Comparison of ENCODE assay signal across 20 mouse cellular contexts in genomic region chr14:77162496-77162895, GRCm38 (mm10). TPM values are rescaled to one million over a fixed set of nuclear protein-coding genes. Genes with fewer than 3 reads are reported as not detected.
DNase-seq lines count a peak whose midpoint lies in the region; ATAC-seq and TF ChIP-seq lines count a peak whose summit lies in the region.
"Had no signal": no experiment of that assay in that cellular context is flagged by ENCODE, and none has a peak within 500 bp of the region (broad histone marks: within the 10 kb centered on the region; RNA-seq: fewer than 3 reads in every experiment).

No protein-coding gene starts in this region.

- no peak for TF ChIP-seq CTCF in hindbrain, postnatal 0 days (IDR thresholded peaks at IDR 0.05; ENCODE audit: low read depth)

- no peak overlapping the region for H3K27ac ChIP-seq in forebrain, embryonic 14.5 days (ENCODE audit: low read depth, low read length)
- no peak overlapping the region for H3K27ac ChIP-seq in forebrain, embryonic 12.5 days
- H3K27ac ChIP-seq in hindbrain, postnatal 0 days: no peak overlapping the region
- no peak overlapping the region for H3K27ac ChIP-seq in hindbrain, embryonic 11.5 days (ENCODE audit: low read depth, low read length)
- H3K27ac ChIP-seq: embryonic facial prominence, embryonic 13.5 days; forebrain, embryonic 13.5 days; hindbrain, embryonic 14.5 days had no signal

- H3K4me2 ChIP-seq in forebrain, embryonic 14.5 days (ENCODE audit: low read length): no peak overlapping the region
- H3K4me2 ChIP-seq in forebrain, embryonic 12.5 days: no peak overlapping the region
- no peak overlapping the region for H3K4me2 ChIP-seq in hindbrain, postnatal 0 days (ENCODE audit: low read depth, low read length)
- H3K4me2 ChIP-seq in hindbrain, embryonic 11.5 days (replicated peaks; ENCODE audit: low read depth, low read length): no peak overlapping the region
- H3K4me2 ChIP-seq: embryonic facial prominence, embryonic 13.5 days; forebrain, embryonic 13.5 days; hindbrain, embryonic 14.5 days had no signal

- no peaks in the 10 kb centered on the region for H3K36me3 ChIP-seq in forebrain, embryonic 14.5 days (ENCODE audit: control insufficient read depth, insufficient read depth, low read length)
- peaks cover 2% of the 10 kb centered on the region; the same call in 1 of the 2 replicates for H3K36me3 ChIP-seq in forebrain, embryonic 12.5 days (replicated peaks)
- no peaks in the 10 kb centered on the region for H3K36me3 ChIP-seq in hindbrain, postnatal 0 days (ENCODE audit: insufficient read depth, low read length)
- no peaks in the 10 kb centered on the region for H3K36me3 ChIP-seq in hindbrain, embryonic 11.5 days (ENCODE audit: control insufficient read depth, insufficient read depth, low read length)
- H3K36me3 ChIP-seq: embryonic facial prominence, embryonic 13.5 days had no signal

- ATAC-seq in forebrain, embryonic 14.5 days: no peak
- no peak for ATAC-seq in forebrain, embryonic 12.5 days (ENCODE audit: low FRiP score)
- ATAC-seq in hindbrain, postnatal 0 days: no peak
- ATAC-seq in hindbrain, embryonic 11.5 days (ENCODE audit: low FRiP score): no peak
- ATAC-seq: activated CD4-positive, CD25-positive, alpha-beta regulatory T cell, adult 4 months; forebrain, embryonic 13.5 days; intestine, embryonic 16.5 days had no signal

- H3K9me3 ChIP-seq in forebrain, embryonic 14.5 days (replicated peaks; ENCODE audit: control insufficient read depth, low read length): no peaks in the 10 kb centered on the region
- no peaks in the 10 kb centered on the region for H3K9me3 ChIP-seq in forebrain, embryonic 12.5 days
- no peaks in the 10 kb centered on the region for H3K9me3 ChIP-seq in hindbrain, postnatal 0 days (ENCODE audit: low read length)
- H3K9me3 ChIP-seq in hindbrain, embryonic 11.5 days (ENCODE audit: control insufficient read depth, low read length): no peaks in the 10 kb centered on the region
- H3K9me3 ChIP-seq: embryonic facial prominence, embryonic 13.5 days; forebrain, embryonic 13.5 days had no signal

- 0 out of 2 replicates have a peak, but pooled peaks cover 3% of the 10 kb centered on the region for H3K4me1 ChIP-seq in forebrain, embryonic 14.5 days (ENCODE audit: control insufficient read depth, insufficient read depth, low read length)
- peaks cover 28% of the 10 kb centered on the region for H3K4me1 ChIP-seq in forebrain, embryonic 12.5 days
- H3K4me1 ChIP-seq in hindbrain, postnatal 0 days (ENCODE audit: insufficient read depth, low read length): peaks cover 3% of the 10 kb centered on the region
- no peaks in the 10 kb centered on the region for H3K4me1 ChIP-seq in hindbrain, embryonic 11.5 days (replicated peaks; ENCODE audit: control insufficient read depth, insufficient read depth, low read length)

- WGBS in forebrain, embryonic 14.5 days: 59% methylated on average over 3 of the region's 3 CpGs
- WGBS in forebrain, embryonic 12.5 days: 82% methylated on average over 3 of the region's 3 CpGs
- 63% methylated on average over 3 of the region's 3 CpGs for WGBS in hindbrain, postnatal 0 days
- 91% methylated on average over 3 of the region's 3 CpGs for WGBS in hindbrain, embryonic 11.5 days

- H3K9ac ChIP-seq in forebrain, embryonic 14.5 days (ENCODE audit: low read length): no peak overlapping the region
- H3K9ac ChIP-seq in forebrain, embryonic 12.5 days: no peak overlapping the region
- no peak overlapping the region for H3K9ac ChIP-seq in hindbrain, postnatal 0 days (replicated peaks; ENCODE audit: low read length)
- H3K9ac ChIP-seq in hindbrain, embryonic 11.5 days (ENCODE audit: low read depth, low read length): no peak overlapping the region
- H3K9ac ChIP-seq: embryonic facial prominence, embryonic 13.5 days; forebrain, embryonic 13.5 days; hindbrain, embryonic 14.5 days had no signal

- H3K4me3 ChIP-seq in forebrain, embryonic 14.5 days (ENCODE audit: low read depth, low read length): no peak overlapping the region
- no peak overlapping the region for H3K4me3 ChIP-seq in forebrain, embryonic 12.5 days (replicated peaks)
- H3K4me3 ChIP-seq in hindbrain, postnatal 0 days (ENCODE audit: low read length): no peak overlapping the region
- no peak overlapping the region for H3K4me3 ChIP-seq in hindbrain, embryonic 11.5 days (ENCODE audit: low read depth, low read length)
- H3K4me3 ChIP-seq: embryonic facial prominence, embryonic 13.5 days; forebrain, embryonic 13.5 days had no signal

- no peaks in the 10 kb centered on the region for H3K27me3 ChIP-seq in forebrain, embryonic 14.5 days (replicated peaks; ENCODE audit: control insufficient read depth, insufficient read depth, low read length)
- H3K27me3 ChIP-seq in forebrain, embryonic 12.5 days: no peaks in the 10 kb centered on the region
- no peaks in the 10 kb centered on the region for H3K27me3 ChIP-seq in hindbrain, postnatal 0 days (ENCODE audit: insufficient read depth, low read length)
- no peaks in the 10 kb centered on the region for H3K27me3 ChIP-seq in hindbrain, embryonic 11.5 days (ENCODE audit: control insufficient read depth, insufficient read depth, low read length)
- H3K27me3 ChIP-seq: forebrain, embryonic 13.5 days had no signal

- peak; percentile 25 for DNase-seq in forebrain, embryonic 14.5 days (ENCODE audit: low spot score)
- peak; percentile 58 for DNase-seq in hindbrain, postnatal 0 days (ENCODE audit: low spot score)
- DNase-seq in hindbrain, embryonic 11.5 days (ENCODE audit: low spot score): no peak
- DNase-seq in NIH3T3 (ENCODE audit: low read depth) (peak; percentile 14), adipocyte (ENCODE audit: low spot score) (peak; percentile 36)
- no peak for DNase-seq in kidney, adult 8-10 months
- DNase-seq in right cerebral cortex, postnatal 4 days: no peak
- DNase-seq: adrenal gland, adult 2 months; adrenal gland, postnatal 36 days; cerebellum, adult 8-10 months; cerebellum, postnatal 36 days; gastrocnemius, postnatal 10 days; heart, postnatal 10 days; kidney, adult 2 months had no signal

RNA-seq across cellular contexts. Expression of gene Enox1, which starts 5.9 kb away (rescaled TPM):
- polyA plus RNA-seq in forebrain, embryonic 14.5 days (2014; fragmentation: Nextera tagmentation; extraction: Ambion mirVana): 28.0 and 39.0 TPM in 2 replicates
- polyA plus RNA-seq in forebrain, embryonic 12.5 days (2016; fragmentation: Nextera tagmentation; extraction: Ambion mirVana): 33.5 and 36.5 TPM in 2 replicates
- 42.7 and 43.5 TPM in 2 replicates for total RNA-seq in hindbrain, postnatal 0 days (2014; rRNA removed)
- polyA plus RNA-seq in hindbrain, postnatal 0 days (2015; fragmentation: Nextera tagmentation; extraction: Ambion mirVana): 29.1 and 30.7 TPM in 2 replicates
- polyA plus RNA-seq in hindbrain, embryonic 11.5 days (2014; fragmentation: Nextera tagmentation; extraction: Ambion mirVana): 17.3 and 18.3 TPM in 2 replicates

Comparison
In these comparisons a context has a peak if more than half of its experiments do, and no peak if none do; other contexts are left out.
1. DNase-seq: peak in forebrain, embryonic 14.5 days (single experiment), hindbrain, postnatal 0 days (single experiment), NIH3T3 (single experiment) and adipocyte (single experiment); none in hindbrain, embryonic 11.5 days (single experiment), kidney, adult 8-10 months (0 of 2) and right cerebral cortex, postnatal 4 days (single experiment).